In genomic region chr3:155034323-155034722, GRCm38 (mm10) we compare ENCODE assay signal across 19 mouse cellular contexts. TPM values are rescaled to one million over a fixed set of nuclear protein-coding genes. Genes with fewer than 3 reads are reported as not detected.
A peak's percentile ranks its signal among the peaks of the same experiment; 100 is the strongest.
DNase-seq lines count a peak whose midpoint lies in the region; ATAC-seq and TF ChIP-seq lines count a peak whose summit lies in the region.
"Had no signal": no experiment of that assay in that cellular context is flagged by ENCODE, and none has a peak within 500 bp of the region (broad histone marks: within the 10 kb centered on the region; RNA-seq: fewer than 3 reads in every experiment).

No protein-coding gene starts in this region.

- H3K4me3 ChIP-seq in embryonic facial prominence, embryonic 11.5 days (ENCODE audit: low read depth, low read length) = no peak overlapping the region
- H3K4me3 ChIP-seq in embryonic facial prominence, embryonic 10.5 days = no peak overlapping the region
- no peak overlapping the region for H3K4me3 ChIP-seq in kidney, postnatal 0 days (replicated peaks; ENCODE audit: low read depth, low read length)
- no peak overlapping the region for H3K4me3 ChIP-seq in kidney, adult 2 months (ENCODE audit: insufficient read depth, low read depth, low read length)
- H3K4me3 ChIP-seq in CH12.LX (replicated peaks in 1 of 3; ENCODE audit: low read depth in 2 of 3, low read length in 2 of 3, poor library complexity in 1 of 3) = no peak overlapping the region
- H3K4me3 ChIP-seq: erythroblast, embryonic 14.5 days; heart, embryonic 13.5 days; hindbrain, embryonic 13.5 days; lung, embryonic 15.5 days had no signal

- no peak; the same call in 1 of the 2 replicates for TF ChIP-seq RAD21 in CH12.LX (IDR thresholded peaks at IDR 0.05; ENCODE audit: low read depth, low read length)

- no peak for ATAC-seq in embryonic facial prominence, embryonic 11.5 days (replicated peaks; ENCODE audit: insufficient number of reproducible peaks, low FRiP score, low TSS enrichment, low read depth)
- ATAC-seq in kidney, postnatal 0 days (replicated peaks; ENCODE audit: low FRiP score, low read depth) = no peak

- in situ Hi-C loops in CH12.LX (cut with MboI; ENCODE audit: low pct_ligation_motif_present, low pct_unique_long_range_greater_than_20kb, low sequenced_read_pairs) = no loop called here

- H3K4me2 ChIP-seq in embryonic facial prominence, embryonic 11.5 days (ENCODE audit: low read depth, low read length) = no peak overlapping the region
- no peak overlapping the region for H3K4me2 ChIP-seq in kidney, postnatal 0 days (ENCODE audit: low read length)
- H3K4me2 ChIP-seq in CH12.LX (ENCODE audit: insufficient read depth, low read depth, poor library complexity, severe bottlenecking) = no peak overlapping the region
- H3K4me2 ChIP-seq: heart, embryonic 13.5 days; hindbrain, embryonic 13.5 days; lung, embryonic 15.5 days had no signal

- H3K79me2 ChIP-seq in CH12.LX (replicated peaks; ENCODE audit: control insufficient read depth, extremely low read depth, insufficient read depth, poor library complexity, severe bottlenecking) = no peaks in the 10 kb centered on the region

- H3K27me3 ChIP-seq in embryonic facial prominence, embryonic 11.5 days (ENCODE audit: control insufficient read depth, insufficient read depth, low read length) = no peaks in the 10 kb centered on the region
- no peaks in the 10 kb centered on the region for H3K27me3 ChIP-seq in embryonic facial prominence, embryonic 10.5 days (replicated peaks; ENCODE audit: low read depth, poor library complexity, severe bottlenecking)
- H3K27me3 ChIP-seq in kidney, postnatal 0 days (ENCODE audit: insufficient read depth, low read length) = no peaks in the 10 kb centered on the region
- H3K27me3 ChIP-seq in kidney, adult 2 months (replicated peaks; ENCODE audit: control insufficient read depth, insufficient read depth, low read length) = no peaks in the 10 kb centered on the region; the same call in 1 of the 2 replicates
- H3K27me3 ChIP-seq in CH12.LX (replicated peaks) = no peaks in the 10 kb centered on the region
- H3K27me3 ChIP-seq: heart, embryonic 13.5 days; hindbrain, embryonic 13.5 days; lung, embryonic 15.5 days had no signal

- dilution Hi-C loops in CH12.LX (cut with MboI; ENCODE audit: extremely low pct_ligation_motif_present, extremely low pct_unique_long_range_greater_than_20kb, low sequenced_read_pairs) = no loop called here

- no peak for TF ChIP-seq EP300 in CH12.LX (IDR thresholded peaks at IDR 0.05; ENCODE audit: low read length)

- H3K9ac ChIP-seq in embryonic facial prominence, embryonic 11.5 days (replicated peaks; ENCODE audit: low read length) = no peak overlapping the region
- no peak overlapping the region for H3K9ac ChIP-seq in kidney, postnatal 0 days (ENCODE audit: low read depth, low read length)
- H3K9ac ChIP-seq in CH12.LX (ENCODE audit: insufficient read depth, low read depth) = no peak overlapping the region
- H3K9ac ChIP-seq: heart, embryonic 13.5 days; hindbrain, embryonic 13.5 days; lung, embryonic 15.5 days had no signal

- H3K27ac ChIP-seq in embryonic facial prominence, embryonic 11.5 days (replicated peaks; ENCODE audit: low read depth, low read length) = no peak overlapping the region
- no peak overlapping the region for H3K27ac ChIP-seq in embryonic facial prominence, embryonic 10.5 days (replicated peaks)
- no peak overlapping the region for H3K27ac ChIP-seq in kidney, postnatal 0 days
- no peak overlapping the region for H3K27ac ChIP-seq in kidney, adult 2 months (ENCODE audit: insufficient read depth, low read depth, low read length)
- no peak overlapping the region for H3K27ac ChIP-seq in CH12.LX (ENCODE audit: insufficient read depth, low read depth)
- H3K27ac ChIP-seq: heart, embryonic 13.5 days; hindbrain, embryonic 13.5 days; lung, embryonic 15.5 days had no signal

- 74% methylated on average over 7 of the region's 7 CpGs for WGBS in embryonic facial prominence, embryonic 11.5 days
- WGBS in embryonic facial prominence, embryonic 10.5 days = 77% methylated on average over 7 of the region's 7 CpGs
- 77% methylated on average over 7 of the region's 7 CpGs for WGBS in kidney, postnatal 0 days
- WGBS in kidney, adult 2 months = 79% methylated on average over 7 of the region's 7 CpGs

- no peak for TF ChIP-seq POLR2A in kidney, adult 2 months (IDR thresholded peaks at IDR 0.05; ENCODE audit: low read depth, low read length)
- TF ChIP-seq POLR2A in CH12.LX (IDR thresholded peaks at IDR 0.05; ENCODE audit: low read depth, low read length) = no peak

- peak; percentile 45; the same call in 1 of the 2 replicates for TF ChIP-seq CTCF in kidney, postnatal 0 days (IDR thresholded peaks at IDR 0.05; ENCODE audit: low read depth)
- TF ChIP-seq CTCF in kidney, adult 2 months (conservative IDR thresholded peaks at IDR 0.05; ENCODE audit: insufficient read depth, insufficient read length, low read depth, low read length) = no peak
- TF ChIP-seq CTCF in CH12.LX (conservative IDR thresholded peaks at IDR 0.05 in 1 of 2, IDR thresholded peaks at IDR 0.05 in 1 of 2; ENCODE audit: low read depth in 2 of 2, low read length in 2 of 2) = peak; percentile 25 to 64; a peak in 3 of 4 replicates

- no peaks in the 10 kb centered on the region for H3K36me3 ChIP-seq in embryonic facial prominence, embryonic 11.5 days (replicated peaks; ENCODE audit: control insufficient read depth, insufficient read depth, low read depth, low read length)
- H3K36me3 ChIP-seq in embryonic facial prominence, embryonic 10.5 days (replicated peaks) = no peaks in the 10 kb centered on the region
- no peaks in the 10 kb centered on the region for H3K36me3 ChIP-seq in kidney, postnatal 0 days (ENCODE audit: insufficient read depth, low read length)
- no peaks in the 10 kb centered on the region for H3K36me3 ChIP-seq in kidney, adult 2 months (ENCODE audit: control insufficient read depth, insufficient read depth, low read length)
- H3K36me3 ChIP-seq in CH12.LX (replicated peaks in 1 of 2; ENCODE audit: control insufficient read depth in 1 of 2, insufficient read depth in 1 of 2, low read length in 1 of 2) = no peaks in the 10 kb centered on the region
- H3K36me3 ChIP-seq: hindbrain, embryonic 13.5 days; lung, embryonic 15.5 days had no signal

- no peaks in the 10 kb centered on the region for H3K9me3 ChIP-seq in embryonic facial prominence, embryonic 11.5 days (replicated peaks; ENCODE audit: control insufficient read depth, low read length)
- H3K9me3 ChIP-seq in embryonic facial prominence, embryonic 10.5 days = no peaks in the 10 kb centered on the region
- H3K9me3 ChIP-seq in kidney, postnatal 0 days (replicated peaks; ENCODE audit: low read length) = no peaks in the 10 kb centered on the region
- no peaks in the 10 kb centered on the region for H3K9me3 ChIP-seq in CH12.LX (replicated peaks; ENCODE audit: low read length)
- H3K9me3 ChIP-seq: heart, embryonic 13.5 days; hindbrain, embryonic 13.5 days; lung, embryonic 15.5 days had no signal

- no peaks in the 10 kb centered on the region for H3K4me1 ChIP-seq in embryonic facial prominence, embryonic 11.5 days (ENCODE audit: control insufficient read depth, insufficient read depth, low read length)
- peaks cover 6% of the 10 kb centered on the region for H3K4me1 ChIP-seq in embryonic facial prominence, embryonic 10.5 days
- H3K4me1 ChIP-seq in kidney, postnatal 0 days (replicated peaks; ENCODE audit: insufficient read depth, low read length) = no peaks in the 10 kb centered on the region
- H3K4me1 ChIP-seq in kidney, adult 2 months (ENCODE audit: control insufficient read depth, insufficient read depth, low read length) = no peaks in the 10 kb centered on the region
- H3K4me1 ChIP-seq in CH12.LX (ENCODE audit: control insufficient read depth in 1 of 2, insufficient read depth in 2 of 2) = no peaks in the 10 kb centered on the region
- H3K4me1 ChIP-seq: hindbrain, embryonic 13.5 days; lung, embryonic 15.5 days had no signal

- DNase-seq in embryonic facial prominence, embryonic 11.5 days (ENCODE audit: low spot score) = peak; percentile 34
- DNase-seq in embryonic facial prominence, embryonic 10.5 days (ENCODE audit: low spot score) = no peak
- DNase-seq in kidney, postnatal 0 days (ENCODE audit: low spot score) = peak; percentile 4
- DNase-seq in kidney, adult 2 months = no peak
- DNase-seq in CH12.LX (ENCODE audit: extremely low read depth) = peak; percentile 32
- peak; percentile 46 for DNase-seq in R1 (ENCODE audit: low read depth, low spot score)
- no peak for DNase-seq in thymus, postnatal 0 days (ENCODE audit: low spot score)
- DNase-seq in right cerebral cortex, postnatal 36 days (ENCODE audit: low spot score in 2 of 2) = no peak
- DNase-seq: B cell, adult 2 months; cerebellum, adult 11-12 months; kidney, adult 11 months; kidney, postnatal 25 days had no signal

RNA-seq across cellular contexts. Expression of gene Tnni3k, which starts 20.9 kb away (rescaled TPM):
- polyA plus RNA-seq in embryonic facial prominence, embryonic 11.5 days (2014; fragmentation: Nextera tagmentation; extraction: Ambion mirVana) = not detected in 2 replicates
- polyA plus RNA-seq in embryonic facial prominence, embryonic 10.5 days (2016; fragmentation: Nextera tagmentation; extraction: Ambion mirVana) = not detected in 2 replicates
- polyA plus RNA-seq in kidney, postnatal 0 days (2015; fragmentation: Nextera tagmentation; extraction: Ambion mirVana) = not detected in 2 replicates
- 0.05 TPM in 1 of 2 replicates, not detected in the other for polyA plus RNA-seq in kidney, adult 2 months (2012; rRNA removed)
- not detected in 2 replicates for total RNA-seq in CH12.LX (2012; rRNA removed)
- 0.07 TPM in 1 of 2 replicates, not detected in the other for total RNA-seq in CH12.LX (2014; rRNA removed)
- polyA plus RNA-seq in CH12.LX (2012; ENCODE audit: insufficient read length, low read depth) = 0.11 TPM in 1 of 2 replicates, not detected in the other
- 0.20 TPM in 1 of 2 replicates, not detected in the other for polyA plus RNA-seq in thymus, postnatal 0 days (2015; fragmentation: Nextera tagmentation; extraction: Ambion mirVana)
- total RNA-seq: gastrocnemius, postnatal 4 days; liver, adult 2 months; megakaryocyte, adult 5-6 weeks had no signal
- polyA plus RNA-seq: erythroblast, embryonic 14.5 days; liver, adult 2 months had no signal

RNA-seq across cellular contexts. Expression of gene Fpgt, which starts 58.9 kb away (rescaled TPM):
- 20.9 and 21.7 TPM in 2 replicates for polyA plus RNA-seq in embryonic facial prominence, embryonic 11.5 days (2014; fragmentation: Nextera tagmentation; extraction: Ambion mirVana)
- 12.7 and 13.3 TPM in 2 replicates for polyA plus RNA-seq in embryonic facial prominence, embryonic 10.5 days (2016; fragmentation: Nextera tagmentation; extraction: Ambion mirVana)
- polyA plus RNA-seq in kidney, postnatal 0 days (2015; fragmentation: Nextera tagmentation; extraction: Ambion mirVana) = 12.2 and 12.5 TPM in 2 replicates
- polyA plus RNA-seq in kidney, adult 2 months (2012; rRNA removed) = 12.1 and 12.5 TPM in 2 replicates
- total RNA-seq in CH12.LX (2012; rRNA removed) = 16.7 and 17.6 TPM in 2 replicates
- 52.3 and 63.7 TPM in 2 replicates for total RNA-seq in CH12.LX (2014; rRNA removed)
- 15.4 and 16.2 TPM in 2 replicates for polyA plus RNA-seq in CH12.LX (2012; ENCODE audit: insufficient read length, low read depth)
- polyA plus RNA-seq in thymus, postnatal 0 days (2015; fragmentation: Nextera tagmentation; extraction: Ambion mirVana) = 13.8 and 15.1 TPM in 2 replicates
- polyA plus RNA-seq: erythroblast, embryonic 14.5 days had no signal

RNA-seq across cellular contexts. Expression of gene Lrriq3, which starts 58.9 kb away (rescaled TPM):
- 0.89 and 1.0 TPM in 2 replicates for polyA plus RNA-seq in embryonic facial prominence, embryonic 11.5 days (2014; fragmentation: Nextera tagmentation; extraction: Ambion mirVana)
- polyA plus RNA-seq in embryonic facial prominence, embryonic 10.5 days (2016; fragmentation: Nextera tagmentation; extraction: Ambion mirVana) = 0.89 and 1.1 TPM in 2 replicates
- 1.9 and 2.3 TPM in 2 replicates for polyA plus RNA-seq in kidney, postnatal 0 days (2015; fragmentation: Nextera tagmentation; extraction: Ambion mirVana)
- 0.72 and 0.81 TPM in 2 replicates for polyA plus RNA-seq in kidney, adult 2 months (2012; rRNA removed)
- total RNA-seq in CH12.LX (2012; rRNA removed) = 0.68 and 0.71 TPM in 2 replicates
- 1.7 and 1.9 TPM in 2 replicates for total RNA-seq in CH12.LX (2014; rRNA removed)
- 0.51 and 0.82 TPM in 2 replicates for polyA plus RNA-seq in CH12.LX (2012; ENCODE audit: insufficient read length, low read depth)
- polyA plus RNA-seq in thymus, postnatal 0 days (2015; fragmentation: Nextera tagmentation; extraction: Ambion mirVana) = 0.66 and 0.89 TPM in 2 replicates
- polyA plus RNA-seq: erythroblast, embryonic 14.5 days had no signal

Comparison
In these comparisons a context has a peak if more than half of its experiments do, and no peak if none do; other contexts are left out.
1. DNase-seq: peak in embryonic facial prominence, embryonic 11.5 days (single experiment), kidney, postnatal 0 days (single experiment), CH12.LX (single experiment) and R1 (single experiment); none in embryonic facial prominence, embryonic 10.5 days (single experiment), kidney, adult 2 months (single experiment), thymus, postnatal 0 days (single experiment) and right cerebral cortex, postnatal 36 days (0 of 2).